Mouse (Mus musculus) G1E (cell line): Measurements from ENCODE around the gene Igf1. TPM values are rescaled to one million over a fixed set of nuclear protein-coding genes. Genes with fewer than 3 reads are reported as not detected.

Experiments used
- ATAC-seq: 2 replicates; pipeline ENCODE4 v1.8.0; 2016; ENCODE audit warnings: mild to moderate bottlenecking; ENCODE audit not compliant: insufficient number of reproducible peaks, poor library complexity, low FRiP score, severe bottlenecking; ENCODE audit errors: extremely low read depth
- DNase-seq: peaks from one replicate; pipeline ENCODE4 v3.0.0; 2012; ENCODE audit warnings: low spot score
- H3K27me3 ChIP-seq: 2 replicates; pipeline ENCODE4 v1.6.1; 2012; ENCODE audit warnings: mild to moderate bottlenecking, low read length, inconsistent platforms; ENCODE audit not compliant: insufficient read depth
- H3K36me3 ChIP-seq: replicated peaks from 2 replicates; pipeline ENCODE3; 2012; ENCODE audit warnings: mild to moderate bottlenecking, inconsistent platforms
- H3K4me1 ChIP-seq: 2 replicates; pipeline ENCODE4 v1.6.1; 2012; ENCODE audit warnings: low read depth, low read length, inconsistent platforms, mixed read lengths; ENCODE audit not compliant: insufficient read depth
- H3K4me3 ChIP-seq: 2 replicates; pipeline ENCODE4 v1.5.1; 2012; ENCODE audit warnings: low read depth, mild to moderate bottlenecking, inconsistent platforms, low read length, moderate library complexity, mixed read lengths
- H3K9me3 ChIP-seq: replicated peaks from 2 replicates; pipeline ENCODE4 v1.6.1; 2012; ENCODE audit warnings: inconsistent platforms
- CTCF ChIP-seq: IDR thresholded peaks from 2 replicates; pipeline ENCODE4 v1.5.1; 2012; ENCODE audit warnings: low read depth, low read length, inconsistent platforms, mixed read lengths
- GATA1 ChIP-seq: IDR thresholded peaks from 2 replicates; pipeline ENCODE4 v1.6.1; 2012; ENCODE audit warnings: borderline replicate concordance, low read length, inconsistent platforms, mixed read lengths
- GATA2 ChIP-seq: IDR thresholded peaks from 2 replicates; pipeline ENCODE4 v1.6.1; 2012; ENCODE audit warnings: low read depth, low read length, inconsistent platforms, borderline replicate concordance
- POLR2AphosphoS5 ChIP-seq: IDR thresholded peaks from 2 replicates; pipeline ENCODE4 v1.6.1; 2012; ENCODE audit warnings: low read depth, low read length, inconsistent platforms; ENCODE audit not compliant: insufficient replicate concordance
- TAL1 ChIP-seq: conservative IDR thresholded peaks from 2 replicates; pipeline ENCODE4 v1.6.1; 2012; ENCODE audit warnings: low read depth, low read length, inconsistent platforms, mixed read lengths
- polyA plus RNA-seq: library from polyadenylated mRNA; stranded (reverse); fragments of >175 nt; gene quantifications from 2 replicates; pipeline ENCODE4 v1.2.3, GENCODE M21; 2012
- total RNA-seq, 2 experiments: library from RNA; stranded (forward) in 1 of 2; stranded (reverse) in 1 of 2; fragments of 200-1000 nt in 1 of 2; fragments of >200 nt in 1 of 2; fragmentation: Nextera tagmentation in 1 of 2; gene quantifications; 2 replicates each; pipeline ENCODE4 v1.2.3; 2014 to 2017

Gene Igf1
- total and polyA plus RNA-seq, 3 experiments = 0.01 to 0.27 TPM; not detected in 1

- TF ChIP-seq CTCF = no peak
- TF ChIP-seq POLR2AphosphoS5 = no peak
- no peak for TF ChIP-seq TAL1
- no peak for TF ChIP-seq GATA2
- TF ChIP-seq GATA1 = no peak
- H3K4me3 ChIP-seq = no peak overlapping the region
- no peaks in the 10 kb centered on the region for H3K4me1 ChIP-seq
- H3K36me3 ChIP-seq = no peaks in the 10 kb centered on the region
- DNase-seq (no peak), ATAC-seq (no peak)
- peaks cover 6% of the 10 kb centered on the region; the same call in 1 of the 2 replicates for H3K9me3 ChIP-seq
- H3K27me3 ChIP-seq = no peaks in the 10 kb centered on the region
Observed at GRCm38 (mm10) chr10:87859453-87859852, 1.4 kb downstream of the Igf1 start.

- H3K9me3 ChIP-seq = peaks cover 6% of the 10 kb centered on the region; the same call in 1 of the 2 replicates
- ATAC-seq (no peak), DNase-seq (no peak)
- no peaks in the 10 kb centered on the region for H3K4me1 ChIP-seq
- no peaks in the 10 kb centered on the region for H3K36me3 ChIP-seq
- no peak overlapping the region for H3K4me3 ChIP-seq
- H3K27me3 ChIP-seq = no peaks in the 10 kb centered on the region
- TF ChIP-seq POLR2AphosphoS5 = no peak
Observed at GRCm38 (mm10) chr10:87860181-87861103, 2.4 kb downstream of the Igf1 start.

- no peaks in the 10 kb centered on the region for H3K4me1 ChIP-seq
- no peaks in the 10 kb centered on the region for H3K27me3 ChIP-seq
- DNase-seq (no peak), ATAC-seq (no peak)
- H3K9me3 ChIP-seq = peaks cover 6% of the 10 kb centered on the region; the same call in 1 of the 2 replicates
- no peaks in the 10 kb centered on the region for H3K36me3 ChIP-seq
- TF ChIP-seq GATA1 (no peak), POLR2AphosphoS5 (no peak), GATA2 (no peak), TAL1 (no peak), CTCF (no peak)
- no peak overlapping the region for H3K4me3 ChIP-seq
Observed at GRCm38 (mm10) chr10:87861104-87861455, 3.0 kb downstream of the Igf1 start.

- Histone ChIP-seq H3K36me3 (no peaks in the 10 kb centered on the region), H3K4me1 (no peaks in the 10 kb centered on the region), H3K27me3 (no peaks in the 10 kb centered on the region), H3K4me3 (no peak overlapping the region), H3K9me3 (0 out of 2 replicates have a peak, but pooled peaks cover 2% of the 10 kb centered on the region)
- ATAC-seq = no peak
- TF ChIP-seq GATA2 (no peak), POLR2AphosphoS5 (no peak)
- no peak for DNase-seq
Observed at GRCm38 (mm10) chr10:87862899-87863298, 4.8 kb downstream of the Igf1 start.

- Histone ChIP-seq H3K4me3 (no peak overlapping the region), H3K36me3 (no peaks in the 10 kb centered on the region), H3K27me3 (no peaks in the 10 kb centered on the region), H3K4me1 (no peaks in the 10 kb centered on the region), H3K9me3 (0 out of 2 replicates have a peak, but pooled peaks cover 2% of the 10 kb centered on the region)
- ATAC-seq (no peak), DNase-seq (no peak)
- TF ChIP-seq POLR2AphosphoS5 (no peak), TAL1 (no peak), GATA2 (no peak), CTCF (no peak), GATA1 (no peak)
Observed at GRCm38 (mm10) chr10:87863326-87863725, 5.3 kb downstream of the Igf1 start.

- DNase-seq (no peak), ATAC-seq (no peak)
- Histone ChIP-seq H3K36me3 (no peaks in the 10 kb centered on the region), H3K27me3 (no peaks in the 10 kb centered on the region), H3K4me1 (no peaks in the 10 kb centered on the region), H3K9me3 (no peaks in the 10 kb centered on the region), H3K4me3 (no peak overlapping the region)
- TF ChIP-seq TAL1 (no peak), CTCF (no peak), GATA1 (no peak), GATA2 (no peak), POLR2AphosphoS5 (no peak)
Observed at GRCm38 (mm10) chr10:87865712-87866111, 7.6 kb downstream of the Igf1 start.
